Mouse (Mus musculus) embryonic facial prominence, embryonic 14.5 days (tissue): ENCODE measurements at regions not wholly inside any gene's neighbourhood (a gene's known extent, or its start where the extent isn't known, plus 50 kb on each side); places are given as distances from the start of the nearest gene placed in this dataset.

Experiments used
- ATAC-seq: fragments of 200-750 bp; cut with Nextera tagmentation; 2 replicates; pipeline ENCODE4 v1.8.0; 2017; ENCODE audit warnings: low read depth, moderate number of reproducible peaks, moderate TSS enrichment
- DNase-seq: peaks from one replicate; pipeline ENCODE4 v3.0.0-alpha.2; 2015; ENCODE audit warnings: low spot score
- H3K27ac ChIP-seq: fragments of 300-500 bp; sonication (generic); replicated peaks from 2 replicates; pipeline ENCODE4 v1.5.1; 2014; ENCODE audit warnings: low read depth, mild to moderate bottlenecking, low read length, moderate library complexity
- H3K27me3 ChIP-seq: fragments of 300-500 bp; sonication (generic); replicated peaks from 2 replicates; pipeline ENCODE4 v1.6.1; 2014; ENCODE audit warnings: low read length; ENCODE audit not compliant: control insufficient read depth, insufficient read depth
- H3K36me3 ChIP-seq: fragments of 300-500 bp; sonication (generic); 2 replicates; pipeline ENCODE4 v1.6.1; 2014; ENCODE audit warnings: low read length, mixed read lengths; ENCODE audit not compliant: control insufficient read depth, insufficient read depth
- H3K4me1 ChIP-seq: fragments of 300-500 bp; sonication (generic); 2 replicates; pipeline ENCODE4 v1.6.1; 2014; ENCODE audit warnings: antibody characterized with exemption, low read length; ENCODE audit not compliant: control insufficient read depth, insufficient read depth
- H3K4me2 ChIP-seq: fragments of 300-500 bp; sonication (generic); 2 replicates; pipeline ENCODE4 v1.6.1; 2014; ENCODE audit warnings: low read depth, mild to moderate bottlenecking, low read length, moderate library complexity, mixed read lengths
- H3K4me3 ChIP-seq: fragments of 300-500 bp; sonication (generic); 2 replicates; pipeline ENCODE4 v1.5.1; 2014; ENCODE audit warnings: low read depth, mild to moderate bottlenecking, low read length
- H3K9ac ChIP-seq: fragments of 300-500 bp; sonication (generic); 2 replicates; pipeline ENCODE4 v1.6.1; 2014; ENCODE audit warnings: low read depth, mild to moderate bottlenecking, low read length, moderate library complexity, mixed read lengths
- H3K9me3 ChIP-seq: fragments of 300-500 bp; sonication (generic); 2 replicates; pipeline ENCODE4 v1.6.1; 2016; ENCODE audit warnings: low read length; ENCODE audit not compliant: control insufficient read depth
- WGBS: fragments of 180-500 bp; shearing (Covaris S2); extraction: QIAGEN DNeasy Blood & Tissue Kit; methylation state at CpG from one replicate; pipeline ENCODE4 v1.1.7; 2014; 5-methylcytosine and 5-hydroxymethylcytosine counted together

DNA sequence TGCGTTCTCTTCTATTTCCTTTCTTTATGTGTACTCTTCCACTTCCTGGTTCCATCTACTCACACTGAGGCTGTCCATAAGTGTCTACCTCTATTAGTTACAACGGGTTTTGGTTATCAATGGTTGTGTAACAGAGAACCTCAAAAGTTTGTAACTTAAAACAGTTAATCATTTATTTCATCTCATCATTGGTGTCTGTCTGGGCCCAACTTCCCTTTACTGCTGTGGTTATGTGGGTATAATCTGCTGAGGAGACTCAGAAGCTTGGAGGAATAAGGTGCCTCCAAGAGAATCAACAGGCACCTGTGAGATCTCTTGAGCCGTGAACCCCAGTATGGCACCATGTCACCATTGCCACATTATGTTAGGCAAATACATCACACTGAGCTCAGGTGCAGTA lies 962.2 kb upstream of the Lrrc6 start:
- H3K4me1 ChIP-seq, result no peaks in the 10 kb centered on the region
- WGBS, result 94% methylated on average over 3 of the region's 3 CpGs
- H3K36me3 ChIP-seq, result no peaks in the 10 kb centered on the region
- ATAC-seq (no peak), DNase-seq (no peak)
- H3K27me3 ChIP-seq, result no peaks in the 10 kb centered on the region
- H3K27ac ChIP-seq, result no peak overlapping the region
- no peak overlapping the region for H3K9ac ChIP-seq
- no peak overlapping the region for H3K4me2 ChIP-seq
- no peaks in the 10 kb centered on the region for H3K9me3 ChIP-seq
- no peak overlapping the region for H3K4me3 ChIP-seq

DNA sequence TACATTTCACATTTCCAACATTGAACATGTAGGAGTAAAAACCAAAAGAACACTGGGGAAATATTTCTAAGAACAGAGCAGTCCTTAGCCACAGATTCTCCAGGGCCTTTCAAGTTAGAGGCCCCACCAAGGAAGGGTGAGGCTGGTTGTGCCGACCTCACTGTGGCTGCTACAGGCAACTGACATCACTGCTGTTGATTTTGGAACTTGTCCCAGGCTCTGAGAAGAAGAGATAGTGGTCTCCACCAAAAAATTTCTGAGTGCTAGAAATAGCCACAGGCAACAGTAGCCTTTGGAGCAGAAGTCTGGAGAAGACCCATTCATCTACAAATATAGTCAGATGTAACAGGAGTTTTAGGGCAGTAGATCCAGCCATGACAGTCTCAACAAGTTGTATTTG lies 959.7 kb upstream of the Lrrc6 start:
- DNase-seq (peak; percentile 11), ATAC-seq (no peak)
- no peak overlapping the region for H3K4me3 ChIP-seq
- H3K9me3 ChIP-seq, result no peaks in the 10 kb centered on the region
- H3K9ac ChIP-seq, result no peak overlapping the region
- no peak overlapping the region for H3K4me2 ChIP-seq
- H3K27ac ChIP-seq, result no peak overlapping the region
- H3K36me3 ChIP-seq, result no peaks in the 10 kb centered on the region
- no peaks in the 10 kb centered on the region for H3K4me1 ChIP-seq
- H3K27me3 ChIP-seq, result no peaks in the 10 kb centered on the region
- 63% methylated on average over 1 of the region's 1 CpGs for WGBS

DNA sequence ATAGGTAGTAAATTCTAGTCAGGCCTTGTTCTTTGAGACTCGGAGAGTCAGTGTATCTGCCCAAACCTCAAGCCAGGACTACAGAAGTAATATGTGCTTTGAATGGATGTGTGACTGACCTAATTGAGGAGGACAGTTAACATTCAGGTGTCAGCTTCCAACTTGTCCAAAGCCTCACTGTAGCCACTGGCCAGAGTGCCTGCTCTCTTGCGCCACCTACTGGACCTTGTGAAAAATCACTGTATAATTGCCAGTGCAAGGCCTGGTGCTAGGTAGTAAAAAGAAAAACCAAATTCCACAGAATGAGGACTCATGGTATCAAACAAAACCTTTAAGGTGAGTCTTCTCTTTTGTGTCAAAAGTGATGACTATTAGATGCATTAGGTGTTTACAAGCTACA lies 933.6 kb upstream of the Lrrc6 start:
- Histone ChIP-seq H3K27ac (no peak overlapping the region), H3K4me2 (no peak overlapping the region), H3K27me3 (no peaks in the 10 kb centered on the region), H3K4me3 (no peak overlapping the region), H3K36me3 (no peaks in the 10 kb centered on the region), H3K4me1 (no peaks in the 10 kb centered on the region), H3K9me3 (no peaks in the 10 kb centered on the region), H3K9ac (no peak overlapping the region)
- WGBS, result 29% methylated on average over 2 of the region's 2 CpGs
- peak; percentile 57; the same call in 1 of the 2 replicates for ATAC-seq
- peak; percentile 59 for DNase-seq

DNA sequence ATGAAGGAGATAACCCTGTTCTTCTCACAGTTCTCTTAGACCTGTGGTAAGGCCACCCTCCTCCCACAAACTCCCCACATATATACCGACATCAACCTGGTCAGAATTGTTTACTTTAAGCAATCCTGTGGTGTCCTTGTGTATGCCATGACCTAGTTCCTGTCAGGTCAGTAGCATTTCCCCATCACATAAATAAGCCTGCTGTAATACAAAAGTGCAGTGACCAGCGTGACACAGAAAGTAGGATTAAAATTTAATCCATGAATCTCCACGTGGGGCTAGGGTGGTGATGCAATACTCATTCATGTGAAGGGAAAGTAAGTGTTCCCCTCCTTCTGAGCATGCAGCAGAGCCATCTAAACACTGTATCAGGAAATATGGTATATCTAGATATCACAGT lies 923.2 kb upstream of the Lrrc6 start:
- no peaks in the 10 kb centered on the region for H3K9me3 ChIP-seq
- H3K4me1 ChIP-seq, result peaks cover 2% of the 10 kb centered on the region; the same call in 1 of the 2 replicates
- ATAC-seq (no peak), DNase-seq (no peak)
- no peaks in the 10 kb centered on the region for H3K27me3 ChIP-seq
- H3K27ac ChIP-seq, result no peak overlapping the region
- no peak overlapping the region for H3K4me2 ChIP-seq
- no peak overlapping the region for H3K4me3 ChIP-seq
- no peak overlapping the region for H3K9ac ChIP-seq
- WGBS, result 80% methylated on average over 3 of the region's 3 CpGs
- H3K36me3 ChIP-seq, result no peaks in the 10 kb centered on the region

DNA sequence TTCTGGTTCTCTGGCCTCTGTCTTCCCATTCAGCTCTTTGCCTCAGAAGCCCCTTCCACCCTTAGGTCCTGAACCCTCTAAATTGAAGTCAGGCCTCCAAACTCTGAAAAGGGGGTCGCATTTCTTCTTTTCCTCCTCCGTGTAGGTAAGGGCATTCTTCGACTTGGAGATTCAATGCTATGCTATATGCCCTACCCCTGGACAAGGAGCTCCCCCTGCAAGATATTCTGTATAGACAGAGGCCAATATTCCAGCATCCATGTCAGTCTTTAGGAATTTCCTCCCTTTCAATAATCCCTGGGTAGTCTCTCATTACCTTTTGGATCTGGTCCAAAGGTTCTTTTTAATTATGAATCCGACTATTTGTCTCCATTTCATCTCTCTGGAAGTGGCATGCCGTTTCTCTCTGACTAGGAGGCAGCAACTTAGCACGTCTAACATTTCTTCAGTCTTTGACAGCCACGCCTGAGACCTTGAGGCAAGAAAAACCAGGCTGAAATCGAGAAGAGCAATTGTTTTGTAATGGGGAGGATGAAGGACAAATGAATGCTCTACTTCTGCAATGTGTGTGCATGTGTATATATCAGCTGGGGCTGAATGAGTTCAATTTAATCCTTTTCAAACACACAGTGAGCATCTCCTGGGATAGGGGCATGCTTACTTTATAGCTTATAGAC lies 921.7 kb upstream of the Lrrc6 start:
- Histone ChIP-seq H3K4me1 (peaks cover 2% of the 10 kb centered on the region; the same call in 1 of the 2 replicates), H3K36me3 (no peaks in the 10 kb centered on the region), H3K4me2 (no peak overlapping the region), H3K27me3 (no peaks in the 10 kb centered on the region), H3K4me3 (no peak overlapping the region), H3K9ac (no peak overlapping the region), H3K27ac (no peak overlapping the region), H3K9me3 (no peaks in the 10 kb centered on the region)
- WGBS, result 29% methylated on average over 8 of the region's 8 CpGs
- ATAC-seq (peak; percentile 74), DNase-seq (peak; percentile 78)

DNA sequence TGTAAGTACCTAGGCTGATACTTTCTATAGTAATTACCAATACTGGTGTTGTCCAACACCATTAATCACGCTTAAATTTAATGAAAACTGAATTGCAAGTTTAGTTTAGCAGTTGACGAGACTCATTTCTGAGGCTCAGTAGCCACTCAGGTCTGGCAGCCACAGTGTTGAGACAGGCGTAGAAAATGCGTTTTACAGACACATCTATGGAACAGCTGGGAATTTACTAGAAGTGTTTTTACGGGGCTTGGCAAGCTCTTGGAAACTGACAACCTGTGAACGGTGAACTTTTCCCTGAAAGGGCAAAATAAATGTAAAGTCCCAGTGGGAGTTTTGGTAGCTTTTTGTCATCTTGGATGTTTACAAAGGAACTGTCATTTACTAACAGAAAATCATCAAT lies 920.1 kb upstream of the Lrrc6 start:
- DNase-seq (peak; percentile 19), ATAC-seq (no peak)
- Histone ChIP-seq H3K4me2 (no peak overlapping the region), H3K4me3 (no peak overlapping the region), H3K9me3 (no peaks in the 10 kb centered on the region), H3K27ac (no peak overlapping the region), H3K27me3 (no peaks in the 10 kb centered on the region), H3K9ac (no peak overlapping the region), H3K36me3 (no peaks in the 10 kb centered on the region), H3K4me1 (peaks cover 2% of the 10 kb centered on the region; the same call in 1 of the 2 replicates)
- 65% methylated on average over 6 of the region's 6 CpGs for WGBS

DNA sequence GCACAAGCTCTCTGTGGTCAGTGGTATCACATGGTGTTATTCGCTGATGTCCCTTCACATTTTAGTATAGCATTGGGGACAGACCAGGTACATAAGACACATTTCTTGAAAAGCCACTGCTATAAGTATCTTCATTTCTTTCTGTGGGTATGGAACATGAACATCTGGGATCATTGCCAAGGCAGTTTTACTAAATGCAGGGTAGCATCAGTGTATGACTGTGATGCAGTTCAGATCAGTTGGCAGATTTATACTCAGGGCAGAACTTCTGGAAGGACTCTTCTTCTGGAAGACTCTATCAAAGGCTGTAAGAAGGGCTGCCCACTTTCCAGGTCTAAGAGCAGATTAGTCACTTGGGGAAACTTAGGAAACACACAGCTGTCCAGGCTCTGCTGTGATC lies 919.0 kb upstream of the Lrrc6 start:
- DNase-seq, result peak; percentile 35
- 92% methylated on average over 1 of the region's 1 CpGs for WGBS
- H3K4me1 ChIP-seq, result peaks cover 2% of the 10 kb centered on the region; the same call in 1 of the 2 replicates
- no peaks in the 10 kb centered on the region for H3K9me3 ChIP-seq
- H3K36me3 ChIP-seq, result no peaks in the 10 kb centered on the region
- no peak overlapping the region for H3K4me2 ChIP-seq
- ATAC-seq, result no peak
- no peak overlapping the region for H3K27ac ChIP-seq
- H3K9ac ChIP-seq, result no peak overlapping the region
- no peak overlapping the region for H3K4me3 ChIP-seq
- H3K27me3 ChIP-seq, result no peaks in the 10 kb centered on the region

DNA sequence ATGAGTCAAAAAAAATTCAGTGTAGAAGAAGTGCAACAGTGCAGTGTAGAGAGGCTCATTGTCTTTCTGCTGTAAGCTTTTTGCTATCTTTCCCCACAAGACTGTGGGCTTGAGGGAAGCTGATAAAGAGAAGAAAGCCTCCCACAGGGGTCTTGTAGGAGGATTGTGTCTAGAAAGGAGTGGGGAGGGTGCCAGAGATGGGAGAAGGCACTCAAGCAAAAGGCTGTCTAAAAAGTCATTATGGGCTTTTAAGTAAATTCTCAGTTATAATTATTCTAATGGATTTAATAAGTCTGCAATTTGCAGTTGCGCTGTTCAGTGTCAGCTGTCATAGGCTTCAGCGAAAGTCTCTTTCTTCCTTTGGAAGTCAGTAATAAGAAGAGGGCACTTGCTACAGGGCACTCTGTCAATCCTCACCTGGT lies 917.0 kb upstream of the Lrrc6 start:
- DNase-seq (no peak), ATAC-seq (no peak)
- H3K27ac ChIP-seq, result no peak overlapping the region
- no peak overlapping the region for H3K9ac ChIP-seq
- WGBS, result 61% methylated on average over 2 of the region's 2 CpGs
- no peaks in the 10 kb centered on the region for H3K27me3 ChIP-seq
- peaks cover 2% of the 10 kb centered on the region; the same call in 1 of the 2 replicates for H3K4me1 ChIP-seq
- H3K4me2 ChIP-seq, result no peak overlapping the region
- H3K4me3 ChIP-seq, result no peak overlapping the region
- H3K9me3 ChIP-seq, result no peaks in the 10 kb centered on the region
- H3K36me3 ChIP-seq, result no peaks in the 10 kb centered on the region

DNA sequence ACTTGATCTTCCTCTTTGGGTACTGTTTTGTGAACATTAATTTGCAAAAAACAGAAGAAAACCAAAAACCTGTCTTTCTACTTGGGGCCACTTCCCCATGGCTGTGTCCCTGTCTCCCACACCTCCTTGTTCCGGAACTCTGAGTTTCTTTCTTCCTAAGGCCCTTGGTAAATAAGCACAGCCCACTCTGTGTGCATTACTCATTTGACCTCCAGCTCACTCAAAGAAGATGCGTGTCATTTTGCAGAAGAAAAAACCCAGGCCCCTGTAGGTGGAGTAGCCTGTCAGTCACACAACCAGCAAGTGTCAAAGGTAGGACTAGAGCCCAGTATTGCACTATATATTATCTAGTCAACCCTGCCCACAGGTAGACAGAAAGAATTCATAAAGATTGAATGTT lies 915.1 kb upstream of the Lrrc6 start:
- ATAC-seq (no peak), DNase-seq (no peak)
- 82% methylated on average over 2 of the region's 2 CpGs for WGBS
- Histone ChIP-seq H3K36me3 (no peaks in the 10 kb centered on the region), H3K4me3 (no peak overlapping the region), H3K27me3 (no peaks in the 10 kb centered on the region), H3K4me2 (no peak overlapping the region), H3K4me1 (peaks cover 2% of the 10 kb centered on the region; the same call in 1 of the 2 replicates), H3K9me3 (no peaks in the 10 kb centered on the region), H3K27ac (no peak overlapping the region), H3K9ac (no peak overlapping the region)
